Mouse (Mus musculus) fat pad, adult 2 months (tissue): ENCODE measurements around the gene Uba7.

Experiments used
- DNase-seq: peaks from one replicate; pipeline ENCODE4 v3.0.0-alpha.2; 2011; ENCODE audit warnings: low read depth, low spot score; ENCODE audit errors: extremely low read depth

Gene Uba7

DNA sequence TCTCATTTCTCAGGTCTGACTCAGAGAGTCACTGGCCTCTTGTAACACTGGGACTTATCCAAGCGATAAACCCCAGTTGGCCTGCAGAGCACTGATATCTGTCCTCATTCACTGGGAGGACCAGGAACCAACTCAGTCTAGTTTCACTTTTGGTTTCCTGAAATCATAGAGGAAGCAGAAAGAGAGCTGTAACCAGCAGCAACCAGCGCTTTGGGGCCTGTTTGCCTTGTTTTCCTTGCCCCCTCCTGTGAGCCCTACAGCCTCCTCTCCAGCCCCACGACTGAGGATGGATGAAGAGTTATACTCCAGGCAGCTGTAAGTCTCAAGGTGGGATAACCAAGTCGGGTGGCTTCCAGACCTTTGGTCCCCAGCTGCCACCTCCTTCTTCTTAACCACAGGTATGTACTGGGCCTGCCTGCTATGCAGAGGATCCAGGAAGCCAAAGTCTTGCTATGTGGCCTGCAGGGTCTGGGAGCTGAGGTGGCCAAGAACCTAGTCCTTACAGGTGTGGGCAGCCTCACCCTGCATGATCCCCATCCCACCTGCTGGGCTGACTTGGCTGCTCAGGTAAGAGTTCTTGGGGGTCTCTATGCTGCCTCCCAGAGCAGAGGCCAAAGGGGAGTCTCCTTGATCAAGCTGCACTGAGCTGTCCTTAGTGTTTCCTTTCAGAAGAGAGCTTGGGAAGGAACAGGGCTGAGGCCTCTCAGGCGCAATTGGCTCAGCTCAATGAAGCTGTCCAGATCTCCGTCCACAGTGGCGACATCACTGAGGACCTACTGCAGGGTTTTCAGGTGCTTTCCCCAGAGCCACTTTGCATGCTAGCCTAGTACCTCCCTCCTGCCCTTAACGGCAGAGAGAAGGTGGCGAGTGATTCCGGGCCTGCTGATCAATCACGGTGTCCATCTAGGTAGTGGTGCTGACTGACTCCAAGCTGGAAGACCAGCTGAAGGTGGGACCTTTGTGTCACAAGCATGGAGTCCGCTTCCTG, at the start of gene Uba7:
TSS of gene Uba7 (plus strand) at position 107 of the 988 bp plus-strand sequence.
- no peak for DNase-seq

DNA sequence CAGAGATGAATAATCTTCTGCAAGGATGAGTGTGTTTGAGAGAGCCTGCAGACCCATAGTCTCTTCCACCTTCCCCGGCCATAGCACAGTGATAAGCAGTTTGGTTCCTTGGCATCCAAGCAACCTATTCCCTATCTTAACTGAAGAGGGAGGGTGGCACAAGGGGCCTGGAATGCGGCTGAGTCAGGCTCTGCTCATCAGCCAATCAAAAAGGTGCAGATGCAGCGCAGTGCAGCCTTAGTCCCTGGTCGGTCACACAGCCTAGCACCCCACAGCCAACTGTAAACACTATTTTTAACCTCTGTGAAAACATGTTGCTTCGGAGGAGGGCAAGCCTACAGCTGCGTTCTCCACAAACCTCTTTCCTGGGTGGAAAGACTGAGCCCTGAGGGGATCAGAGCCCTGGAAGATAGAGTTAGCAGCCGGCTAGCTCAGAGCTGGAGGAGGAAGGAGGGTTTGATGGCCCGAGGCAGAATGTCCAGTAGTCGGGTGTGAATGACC, 48.3 kb upstream of the Uba7 start:
- DNase-seq, result no peak

DNA sequence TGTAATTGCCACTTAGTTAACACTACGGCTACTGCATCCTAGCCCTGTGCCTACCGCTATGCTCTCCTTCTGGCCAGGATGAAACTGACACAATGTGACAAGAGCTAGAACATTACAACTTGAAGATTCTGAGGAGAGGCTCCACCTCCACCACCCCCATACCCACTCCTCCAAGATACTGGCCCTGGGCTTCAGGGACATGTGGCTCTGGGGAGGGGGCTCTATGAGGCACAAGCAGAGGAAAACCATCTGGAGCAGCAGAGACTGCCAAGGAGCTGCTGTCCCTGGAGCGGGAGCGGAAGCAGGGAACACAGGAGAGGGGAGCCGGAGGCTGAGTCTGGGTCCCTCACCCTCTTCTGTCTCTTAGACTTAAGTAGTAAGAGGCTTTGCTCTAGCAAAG, 47.6 kb upstream of the Uba7 start:
- DNase-seq, result no peak

DNA sequence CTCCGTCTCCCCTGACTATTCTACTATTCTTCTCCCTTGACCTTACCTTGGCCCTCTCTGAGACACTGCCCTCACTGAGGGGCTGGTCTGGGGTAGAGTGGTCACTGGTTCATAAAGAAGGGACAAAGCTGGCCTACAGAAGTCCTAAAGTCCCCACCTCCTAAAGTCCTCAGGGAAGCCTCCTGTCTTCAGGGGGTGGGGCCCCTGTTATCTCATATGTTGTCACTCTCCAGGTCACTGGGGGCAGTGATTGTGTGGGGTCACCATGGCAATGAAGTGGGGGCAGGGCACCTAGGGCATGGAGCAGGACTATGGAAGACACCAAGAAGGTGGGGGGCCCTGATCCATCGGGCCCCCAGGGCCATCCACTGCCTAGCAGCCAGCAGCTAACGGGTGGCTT, 47.1 kb upstream of the Uba7 start, which contains the start of gene Actl11:
TSS of gene Actl11 (plus strand) at position 301 of the 400 bp plus-strand sequence.
- no peak for DNase-seq

DNA sequence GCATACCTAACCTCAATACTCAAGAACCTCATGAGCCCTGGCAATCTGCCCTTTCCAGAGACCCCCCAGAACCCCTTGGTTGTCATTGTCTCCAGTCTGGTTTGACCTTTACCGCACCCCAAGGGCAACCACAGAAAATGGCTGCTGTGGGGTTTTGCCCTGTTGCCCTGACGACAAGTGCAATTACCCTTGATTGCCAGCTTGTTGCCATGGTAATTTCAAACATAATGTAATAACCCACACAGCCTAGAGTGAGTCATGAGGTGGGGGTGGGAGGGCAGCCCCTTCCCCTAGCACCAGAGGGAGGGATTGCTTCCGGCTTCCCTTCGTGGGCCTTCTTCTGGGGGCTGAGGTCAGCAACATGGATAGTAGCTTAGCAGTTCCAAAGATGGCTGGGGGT, 43.1 kb upstream of the Uba7 start:
- DNase-seq, result no peak

DNA sequence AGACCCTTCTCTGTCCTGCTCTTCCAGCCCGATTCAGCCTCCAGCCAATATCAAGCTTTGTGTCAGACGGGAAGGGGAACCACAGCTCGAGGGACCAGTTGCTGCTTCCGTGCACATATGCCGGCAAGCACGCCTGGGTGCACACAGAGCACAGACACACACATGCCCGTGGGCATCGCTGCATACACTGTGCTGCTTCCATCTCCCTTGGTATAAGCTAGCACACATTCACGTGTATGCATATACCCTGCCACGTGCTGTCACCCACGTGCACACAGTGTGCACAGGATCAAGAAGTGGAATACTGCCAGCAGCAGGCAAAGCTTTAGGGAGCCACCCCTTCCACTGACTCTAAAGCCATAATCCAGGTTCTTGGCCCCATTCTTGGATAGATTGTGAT, 41.2 kb upstream of the Uba7 start:
- peak; percentile 33 for DNase-seq

DNA sequence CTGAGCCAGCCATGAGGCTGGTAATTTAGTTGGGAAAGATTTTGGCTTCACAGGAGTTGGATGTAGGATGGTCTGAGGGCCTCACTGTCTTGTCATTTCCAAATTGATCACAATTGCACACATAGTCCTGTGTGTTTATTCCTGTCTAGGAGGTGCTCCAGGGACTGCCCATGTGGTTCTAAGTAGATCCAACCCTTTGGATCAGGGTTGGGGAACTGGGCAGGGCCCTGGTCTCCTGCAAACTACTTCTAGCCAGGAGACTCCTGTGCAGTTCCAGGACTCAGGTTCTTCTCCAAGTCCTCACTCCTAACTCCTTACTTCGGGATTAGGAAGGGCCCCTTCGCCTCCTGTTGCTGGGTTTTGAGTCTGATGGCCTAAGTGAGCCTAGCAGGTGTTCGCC, 39.9 kb upstream of the Uba7 start, which contains the start of gene Camkv:
TSS of gene Camkv (plus strand) at position 301 of the 400 bp plus-strand sequence.
- no peak for DNase-seq

DNA sequence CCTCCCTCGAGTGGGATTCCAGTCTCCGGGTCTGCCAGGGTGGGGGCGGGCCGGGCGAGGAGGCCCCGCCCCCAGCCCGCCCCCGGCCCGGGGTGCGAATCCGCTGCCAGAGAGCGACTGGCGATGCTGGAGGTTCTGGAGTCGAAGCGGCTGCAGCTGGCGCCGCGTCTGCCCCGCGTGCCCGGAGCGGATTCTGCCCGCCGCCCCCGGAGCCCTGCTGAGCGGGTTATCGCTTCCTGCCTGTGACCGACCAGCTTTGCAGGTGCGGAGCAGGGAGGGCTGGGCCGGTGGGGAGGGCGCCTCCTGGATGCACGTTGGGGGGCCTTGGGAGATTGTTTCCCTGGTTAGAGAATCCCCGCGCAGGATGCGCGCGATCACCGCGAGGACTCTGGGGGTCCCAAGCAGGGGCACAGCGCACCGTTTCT, 39.5 kb upstream of the Uba7 start:
- DNase-seq, result no peak

DNA sequence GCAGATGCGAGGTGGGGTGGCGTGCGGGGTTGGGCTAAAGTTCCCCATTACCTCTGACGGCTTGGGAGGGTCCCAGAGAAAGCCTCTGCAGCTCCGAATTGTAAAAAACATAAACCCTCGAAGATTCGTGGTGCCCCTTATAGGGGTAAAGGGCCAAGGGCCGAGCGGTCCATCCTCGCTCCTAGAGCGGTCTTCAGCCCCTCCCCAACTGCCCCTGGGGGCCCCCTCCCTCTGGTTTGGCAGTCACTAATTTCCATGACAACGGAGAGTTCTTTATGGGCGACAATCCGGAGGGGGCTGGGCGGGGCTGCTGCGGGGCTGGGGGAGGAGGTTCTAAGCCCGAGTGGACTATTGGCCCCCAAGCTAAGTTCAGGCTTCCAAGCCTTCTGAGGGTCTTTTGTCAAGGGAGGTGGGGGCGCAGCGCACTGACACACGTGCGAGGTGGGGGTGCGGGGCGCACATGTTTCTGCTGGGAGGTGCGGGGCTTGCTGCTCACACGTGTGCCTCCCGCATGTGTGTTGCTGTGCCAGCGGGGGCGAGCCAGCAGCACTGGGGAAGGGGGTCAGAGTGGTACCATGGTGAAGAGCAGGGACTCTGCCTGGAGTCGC, 39.0 kb upstream of the Uba7 start:
- DNase-seq, result no peak

DNA sequence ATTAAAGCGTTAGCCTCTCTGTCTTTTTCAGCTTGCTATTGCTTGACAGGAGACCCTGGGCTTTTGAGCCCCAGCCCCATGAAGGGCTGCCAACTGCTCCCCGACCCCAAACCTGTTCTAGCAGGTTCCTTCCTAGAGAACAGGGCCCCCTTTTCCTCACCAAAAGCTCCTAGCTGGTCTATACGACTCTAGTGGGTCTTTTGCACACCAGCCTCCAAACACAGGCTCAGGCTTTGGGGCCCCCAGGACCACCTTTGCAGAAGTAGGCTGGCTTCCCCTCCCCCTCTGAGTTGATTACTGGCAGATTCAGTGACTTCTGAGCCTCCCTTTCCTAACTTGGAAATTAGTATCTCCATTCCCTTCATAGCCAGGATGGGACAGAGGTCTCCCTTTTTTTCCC, 38.5 kb upstream of the Uba7 start:
- DNase-seq, result no peak

DNA sequence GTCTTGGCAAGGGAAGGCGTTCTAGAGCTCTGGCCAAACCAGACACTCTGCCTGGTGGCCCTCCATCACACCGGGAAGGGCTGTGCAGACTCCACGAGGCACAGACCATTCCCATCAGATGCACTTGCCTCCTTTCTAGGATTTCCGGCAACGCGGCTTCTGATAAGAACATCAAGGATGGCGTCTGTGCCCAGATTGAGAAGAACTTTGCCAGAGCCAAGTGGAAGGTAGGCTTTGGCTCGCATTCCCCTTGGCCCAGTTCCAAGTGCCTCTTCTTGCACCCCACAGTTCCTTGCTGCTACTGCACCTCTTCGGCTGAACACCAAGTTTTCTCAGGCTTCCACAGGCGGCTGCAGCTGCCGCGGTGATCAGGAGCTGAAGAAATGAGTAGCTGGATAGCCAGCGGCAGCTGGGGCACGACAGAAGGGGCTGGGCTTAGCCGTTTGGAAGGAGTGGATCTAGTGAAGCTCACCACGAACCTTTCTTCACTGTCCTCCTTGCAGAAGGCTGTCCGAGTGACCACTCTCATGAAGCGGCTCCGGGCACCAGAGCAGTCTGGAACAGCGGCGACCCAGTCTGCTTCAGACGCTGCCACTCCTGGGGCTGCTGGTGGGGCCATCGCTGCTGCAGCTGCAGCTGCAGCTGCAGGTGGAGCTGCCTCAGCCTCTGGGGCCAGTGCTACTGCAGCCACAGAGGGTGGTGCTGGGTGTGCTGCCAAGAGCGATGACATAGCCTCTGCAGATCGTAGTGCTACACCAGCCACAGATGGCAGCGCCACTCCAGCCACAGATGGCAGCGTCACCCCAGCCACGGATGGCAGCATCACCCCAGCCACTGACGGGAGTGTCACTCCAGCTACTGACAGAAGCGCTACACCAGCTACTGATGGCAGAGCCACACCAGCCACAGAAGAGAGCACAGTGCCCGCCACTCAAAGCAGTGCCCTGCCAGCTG, 27.8 kb upstream of the Uba7 start:
- DNase-seq, result no peak

DNA sequence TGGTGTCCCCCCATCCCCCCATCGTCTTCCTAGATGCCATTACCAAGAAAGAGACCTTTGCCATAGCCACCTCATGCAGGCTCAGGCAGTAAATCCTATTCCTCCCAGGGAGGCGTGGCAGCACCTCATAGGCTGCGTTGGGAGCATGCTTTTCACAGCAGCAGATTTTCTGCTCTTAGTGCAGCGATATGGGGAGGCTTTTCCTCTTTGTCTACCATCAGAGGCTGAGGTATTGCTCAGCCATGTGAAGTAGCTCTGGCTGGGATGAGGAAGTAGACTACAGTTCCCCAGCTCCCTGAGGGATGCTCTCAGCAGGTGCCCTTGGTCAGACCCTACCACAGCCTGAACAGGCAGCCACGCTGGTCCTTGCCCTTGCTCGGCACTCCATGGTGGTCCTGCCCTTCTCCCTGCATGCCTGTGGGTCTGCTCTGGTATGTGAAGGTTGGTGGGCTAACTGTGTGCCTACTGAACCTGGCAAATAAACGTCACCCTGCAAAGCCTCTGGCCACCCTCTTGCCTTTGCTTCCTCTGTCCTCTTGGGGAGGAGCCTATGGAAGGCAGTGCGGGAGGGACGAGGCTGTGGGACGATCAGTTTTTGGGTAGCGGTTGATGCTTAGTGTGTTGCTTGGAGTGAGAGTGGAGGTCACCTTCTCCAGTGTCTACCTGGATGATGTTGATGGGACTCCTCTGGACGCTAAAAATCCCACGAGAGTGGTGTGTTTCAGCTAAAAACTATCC, 26.0 kb upstream of the Uba7 start:
- DNase-seq, result no peak

DNA sequence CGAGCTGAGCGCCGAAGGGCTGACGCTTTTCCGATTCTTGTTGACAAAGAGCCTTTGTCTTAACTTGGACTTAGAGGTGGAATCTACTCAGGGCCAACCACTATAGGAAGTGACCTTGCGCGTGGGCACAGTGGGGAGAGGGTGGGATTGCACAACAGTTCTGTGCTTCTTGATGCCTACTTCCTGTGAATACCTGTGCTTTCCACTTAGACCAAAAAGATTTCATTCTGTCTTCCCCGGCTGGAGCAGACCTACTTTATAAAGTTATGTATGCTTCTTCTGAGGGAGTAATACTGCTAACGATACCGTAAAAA, 25.4 kb upstream of the Uba7 start, which contains the start of gene Traip:
TSS of gene Traip (plus strand) at position 215 of the 314 bp plus-strand sequence.
- no peak for DNase-seq

DNA sequence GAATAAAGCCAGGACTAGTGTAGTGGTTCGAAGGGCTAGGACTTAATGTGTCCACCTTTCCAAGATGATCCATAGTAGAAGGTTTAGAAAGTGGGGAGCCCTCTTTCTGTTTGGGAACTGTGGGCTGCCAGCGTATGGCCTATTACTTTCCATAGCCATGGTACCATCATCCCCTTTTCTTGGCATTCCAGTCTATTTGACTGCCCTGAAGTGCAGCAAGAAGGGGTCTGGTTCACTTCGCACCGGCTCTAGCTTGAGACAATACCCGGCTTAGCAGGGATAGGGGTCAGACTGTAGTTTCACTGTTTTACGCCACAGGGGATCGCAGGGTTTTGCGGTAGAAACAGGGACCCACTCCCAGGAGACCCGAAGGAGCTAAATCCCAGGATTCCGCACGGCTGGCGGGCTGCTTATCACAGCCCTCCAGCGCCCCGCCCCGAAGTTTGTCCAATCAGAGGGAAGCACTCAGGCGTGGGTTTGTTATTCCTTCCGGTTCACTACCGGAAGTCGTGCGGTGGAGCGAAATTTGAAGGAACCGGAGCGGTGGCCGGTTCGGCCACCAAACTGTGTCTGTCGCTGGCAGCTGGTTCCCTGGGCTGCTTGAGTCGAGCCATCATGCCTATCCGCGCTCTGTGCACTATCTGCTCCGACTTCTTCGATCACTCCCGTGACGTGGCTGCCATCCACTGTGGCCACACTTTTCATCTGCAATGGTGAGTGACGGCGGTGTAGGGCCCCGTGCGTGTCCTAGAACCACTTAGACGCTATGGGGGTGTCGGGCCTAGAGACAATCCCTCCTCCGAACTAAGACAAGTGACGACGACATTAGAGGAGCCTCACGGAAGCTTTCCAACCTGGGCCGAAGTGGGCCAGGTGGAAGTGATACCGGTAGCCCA, 24.6 kb upstream of the Uba7 start:
- DNase-seq, result no peak

DNA sequence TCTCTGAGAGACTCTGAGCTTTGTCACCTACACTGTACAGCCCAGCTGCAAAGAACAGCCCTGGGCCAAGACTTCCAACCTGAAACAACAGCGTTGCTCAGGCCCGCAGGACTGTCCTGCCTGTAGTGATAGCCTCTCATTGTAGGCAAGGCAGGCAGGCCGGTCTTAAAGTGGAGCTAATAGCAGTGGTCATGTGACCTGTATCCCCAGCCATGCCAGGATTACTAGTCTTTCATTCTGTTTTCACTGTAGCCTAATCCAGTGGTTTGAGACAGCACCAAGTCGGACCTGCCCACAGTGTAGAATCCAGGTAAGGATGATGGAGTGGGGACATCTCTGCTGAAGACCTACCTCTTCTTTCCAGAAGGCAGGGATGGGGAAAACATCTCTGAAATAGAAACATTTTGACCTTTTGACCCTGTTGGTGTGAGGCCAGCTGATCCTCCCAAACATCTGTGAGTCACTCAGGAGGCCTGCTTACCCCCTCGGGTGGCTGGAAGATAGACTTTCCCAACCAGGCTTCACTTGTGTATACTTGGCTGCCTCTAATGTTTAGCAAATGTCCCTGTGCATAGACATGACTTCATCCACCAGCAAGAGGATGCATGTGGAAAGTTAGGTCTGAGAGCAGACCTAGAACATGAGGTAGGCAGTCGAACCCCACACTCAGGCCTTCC, 19.6 kb upstream of the Uba7 start:
- no peak for DNase-seq

DNA sequence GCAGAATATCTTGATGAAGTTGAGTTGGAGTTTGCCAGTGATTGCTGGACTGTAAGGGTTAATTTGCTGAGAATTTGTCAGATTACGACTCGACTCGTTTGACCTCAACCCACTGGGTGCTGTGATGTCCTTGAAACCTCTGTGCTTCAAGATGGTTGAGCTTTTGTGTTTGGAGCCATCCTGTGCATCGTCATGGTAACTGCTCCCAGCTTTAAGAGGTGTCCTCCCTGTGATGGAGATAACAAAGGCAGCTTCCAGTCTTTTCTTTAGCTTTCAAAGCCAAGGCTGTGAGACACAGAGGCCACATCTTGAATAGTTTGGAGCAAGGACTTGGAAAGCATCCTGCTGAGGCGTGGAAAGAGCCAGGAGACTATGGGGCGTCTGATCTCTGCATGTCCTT, 18.2 kb upstream of the Uba7 start:
- DNase-seq, result no peak

DNA sequence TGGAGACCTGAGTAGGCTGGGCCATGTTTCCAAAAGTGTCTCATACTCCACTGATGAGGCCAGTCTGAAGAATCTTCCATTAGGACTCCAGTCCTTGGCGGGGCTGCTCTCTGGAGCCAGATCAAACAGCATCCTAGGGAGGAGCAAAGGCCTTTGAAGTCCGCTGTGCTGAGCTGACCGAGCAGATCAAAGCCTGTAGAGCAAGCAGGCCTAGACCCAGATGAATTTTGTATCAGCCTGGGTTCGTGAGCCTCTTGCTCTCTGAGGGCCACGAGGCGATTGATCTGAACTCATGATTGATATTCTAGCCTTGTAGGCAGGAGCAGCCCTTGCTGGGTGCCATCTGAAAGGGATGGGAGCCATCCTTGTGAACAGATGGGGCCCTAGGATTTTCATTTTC, 15.4 kb upstream of the Uba7 start:
- DNase-seq, result no peak

DNA sequence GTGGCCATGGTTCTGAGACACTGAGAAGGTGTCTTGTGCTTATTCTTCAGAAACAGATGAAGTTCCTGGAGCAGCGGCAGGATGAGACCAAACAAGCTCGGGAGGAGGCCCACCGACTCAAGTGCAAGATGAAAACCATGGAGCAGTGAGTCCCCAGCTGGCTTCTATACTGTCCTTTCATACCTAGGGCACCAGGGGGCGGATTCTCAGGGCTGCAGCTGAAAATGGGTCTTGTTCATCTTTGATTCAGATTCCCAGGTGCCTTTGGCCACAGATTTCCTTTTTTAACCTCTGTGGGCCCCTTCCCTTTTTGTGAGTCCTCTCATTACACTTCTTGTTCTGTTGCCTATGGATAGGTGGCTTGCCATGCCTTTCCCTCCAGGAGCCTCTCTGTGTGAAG, 14.4 kb upstream of the Uba7 start:
- DNase-seq, result no peak

DNA sequence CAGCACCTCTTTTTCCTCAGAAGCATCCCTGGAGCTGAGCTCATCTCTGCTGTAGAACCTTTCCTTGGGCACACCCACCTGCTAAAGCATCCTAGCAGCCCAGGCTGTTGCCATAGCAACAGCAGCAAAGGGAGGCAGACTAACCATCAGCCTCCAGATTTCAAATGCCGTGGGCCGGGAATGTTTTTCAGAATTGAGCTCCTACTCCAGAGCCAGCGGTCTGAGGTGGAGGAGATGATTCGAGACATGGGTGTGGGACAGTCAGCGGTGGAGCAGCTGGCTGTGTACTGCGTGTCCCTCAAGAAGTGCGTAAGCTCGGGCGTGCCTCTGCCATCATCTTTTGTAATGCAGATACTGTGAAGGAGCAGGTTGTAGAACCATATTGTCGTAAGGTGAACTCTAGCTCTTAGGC, 13.9 kb upstream of the Uba7 start:
- no peak for DNase-seq
